Mouse (Mus musculus) macrophage (primary cell): ENCODE results near the gene Relb. TPM values are rescaled to one million over a fixed set of nuclear protein-coding genes. Genes with fewer than 3 reads are reported as not detected.

Experiments
- H3K27ac ChIP-seq: fragments of 350-480 bp; formaldehyde crosslinking; 2 replicates; pipeline ENCODE4 v1.9.0; 2021
- H3K36me3 ChIP-seq: fragments of 350-480 bp; formaldehyde crosslinking; 2 replicates; pipeline ENCODE4 v1.9.0; 2021; ENCODE audit errors: inconsistent target
- H3K4me3 ChIP-seq: fragments of 350-480 bp; formaldehyde crosslinking; 2 replicates; pipeline ENCODE4 v1.9.0; 2021; ENCODE audit errors: inconsistent target
- H3K79me2 ChIP-seq: fragments of 350-480 bp; formaldehyde crosslinking; 2 replicates; pipeline ENCODE4 v1.9.0; 2021; ENCODE audit errors: inconsistent target
- WGBS: methylation state at CpG from one replicate; pipeline ENCODE4 v1.1.7; 2026; ENCODE audit warnings: inconsistent platforms; ENCODE audit not compliant: missing documents; 5-methylcytosine and 5-hydroxymethylcytosine counted together
- polyA plus RNA-seq: library from polyadenylated mRNA; stranded (reverse); fragments of 250-400 nt; gene quantifications from 3 replicates; pipeline ENCODE4 v1.2.4, GENCODE M21; 2018; ENCODE audit warnings: inconsistent platforms
- total RNA-seq, 78 experiments: library from RNA; depleted of rRNA; stranded (reverse); fragments of 250-400 nt; gene quantifications; 1 replicate in 9 of 78; 2 replicates in 24 of 78; 3 replicates in 43 of 78; 4 replicates in 2 of 78; pipeline ENCODE4 v1.2.4; 2018; ENCODE audit warnings: inconsistent platforms in 56 of 78

Gene Relb
- total RNA-seq (2018; cell fraction: chromatin; rRNA removed): 100 to 1,000 TPM in 17 of 26 experiments, 10 to 100 TPM in 9; 37.2 to 506 (median 179) TPM
- total RNA-seq (2018; cell fraction: cytosol; rRNA removed): 100 to 1,000 TPM in 4 of 26 experiments, 10 to 100 TPM in 22; 23.6 to 145 (median 40.1) TPM
- total RNA-seq (2018; cell fraction: nucleus; rRNA removed): 100 to 1,000 TPM in 16 of 26 experiments, 10 to 100 TPM in 10; 20.4 to 292 (median 128) TPM
- 11.3 to 29.9 TPM (median 15.3 TPM) in 3 replicates for polyA plus RNA-seq

DNA sequence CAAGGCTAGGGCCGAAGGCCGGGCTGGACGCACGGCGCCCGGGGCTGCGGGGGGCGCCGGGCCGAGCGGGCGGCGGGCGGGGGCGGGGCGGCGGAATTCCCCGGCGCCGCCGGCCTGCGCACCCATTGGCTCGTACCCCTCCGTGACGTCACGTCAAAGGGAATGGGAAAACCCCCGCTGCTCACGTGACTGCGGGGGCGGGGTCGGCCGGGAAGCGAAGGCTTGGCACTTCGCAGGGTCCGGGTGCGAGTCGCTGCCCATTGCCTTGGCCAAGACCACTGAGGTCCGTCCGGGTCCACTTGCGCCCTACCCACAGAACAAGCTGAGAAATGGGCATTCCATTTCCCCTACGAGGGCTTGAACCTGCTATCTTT lies at the start of gene Relb:
TSS of gene Relb (minus strand) at position 78 of the 374 bp plus-strand sequence.
- Histone ChIP-seq H3K27ac (peak within 1 kb of the TSS; percentile 52), H3K4me3 (peak within 1 kb of the TSS; percentile 42), H3K36me3 (peaks cover 14% of the 10 kb centered on the region), H3K79me2 (peaks cover 4% of the 10 kb centered on the region; the same call in 1 of the 2 replicates)
- 1% methylated on average over 24 of the region's 41 CpGs for WGBS

DNA sequence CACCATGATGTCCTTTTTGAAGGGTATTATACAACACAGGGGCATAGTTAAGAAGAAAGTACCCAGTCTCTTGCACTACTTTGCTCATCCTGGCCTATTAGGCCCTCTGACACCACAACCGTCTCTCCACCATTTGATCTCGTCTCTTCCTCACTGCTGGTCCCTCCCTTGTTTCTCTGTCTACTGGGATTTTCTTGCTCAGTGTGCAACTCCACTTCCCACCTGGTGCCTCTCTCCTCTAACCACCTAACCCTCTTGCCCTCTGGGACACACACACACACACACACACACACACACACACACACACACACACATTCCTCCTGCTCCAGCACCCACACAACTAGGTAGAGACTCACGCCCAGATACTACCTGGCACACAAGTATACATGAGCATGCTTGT lies 49.7 kb upstream of the Relb start:
- Histone ChIP-seq H3K4me3 (no peak overlapping the region), H3K79me2 (no peaks in the 10 kb centered on the region), H3K36me3 (no peaks in the 10 kb centered on the region), H3K27ac (no peak overlapping the region)
- 94% methylated on average over 3 of the region's 3 CpGs for WGBS

DNA sequence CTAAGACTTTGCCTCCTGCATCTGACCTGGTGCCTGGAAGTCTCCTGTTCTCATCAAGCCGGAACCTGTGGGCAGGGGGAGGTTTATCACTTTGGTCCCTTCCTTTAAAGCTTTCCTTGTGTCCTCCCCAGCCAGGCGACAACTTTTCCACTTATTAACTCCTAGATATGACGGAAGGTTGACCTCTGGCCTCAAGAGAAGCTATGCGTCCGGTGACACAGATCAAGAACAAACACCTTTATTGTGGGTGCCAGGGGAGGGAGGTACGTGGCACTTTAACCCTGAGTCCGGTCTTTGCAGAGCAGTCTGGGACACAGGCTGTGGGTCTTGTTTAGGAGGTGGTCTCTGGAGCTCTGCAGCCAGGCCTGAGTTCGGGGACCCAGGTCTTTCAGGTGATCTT lies 48.6 kb upstream of the Relb start, which contains the start of gene Apoc2:
TSS of gene Apoc2 (minus strand) at position 70 of the 400 bp plus-strand sequence.
- Histone ChIP-seq H3K4me3 (no peak within 1 kb of the TSS), H3K27ac (peak within 1 kb of the TSS; percentile 55), H3K79me2 (no peaks in the 10 kb centered on the region), H3K36me3 (no peaks in the 10 kb centered on the region)
- 100% methylated on average over 8 of the region's 8 CpGs for WGBS

DNA sequence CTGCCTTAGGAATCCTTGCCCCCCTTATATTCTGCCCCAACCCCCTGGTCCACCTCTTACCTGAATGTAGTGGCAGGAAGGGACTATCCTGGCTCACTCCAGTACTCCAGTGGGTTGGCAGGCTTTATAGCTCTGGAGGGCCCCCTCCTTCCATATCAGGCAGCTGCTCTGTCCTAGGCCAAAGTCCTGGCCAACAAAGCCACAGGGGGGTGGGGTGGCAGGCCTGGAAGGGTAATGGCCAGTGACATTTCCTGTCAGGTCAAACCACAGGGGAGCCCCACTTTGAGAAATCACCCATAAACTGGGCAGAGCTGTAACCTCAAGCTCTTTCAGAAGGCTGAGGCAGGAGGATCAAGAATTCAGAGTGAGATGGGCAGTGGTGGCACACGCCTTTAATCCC lies 47.4 kb upstream of the Relb start:
- 67% methylated on average over 1 of the region's 1 CpGs for WGBS
- H3K27ac ChIP-seq: peak overlapping the region; percentile 55
- no peak overlapping the region for H3K4me3 ChIP-seq
- no peaks in the 10 kb centered on the region for H3K36me3 ChIP-seq
- H3K79me2 ChIP-seq: no peaks in the 10 kb centered on the region

DNA sequence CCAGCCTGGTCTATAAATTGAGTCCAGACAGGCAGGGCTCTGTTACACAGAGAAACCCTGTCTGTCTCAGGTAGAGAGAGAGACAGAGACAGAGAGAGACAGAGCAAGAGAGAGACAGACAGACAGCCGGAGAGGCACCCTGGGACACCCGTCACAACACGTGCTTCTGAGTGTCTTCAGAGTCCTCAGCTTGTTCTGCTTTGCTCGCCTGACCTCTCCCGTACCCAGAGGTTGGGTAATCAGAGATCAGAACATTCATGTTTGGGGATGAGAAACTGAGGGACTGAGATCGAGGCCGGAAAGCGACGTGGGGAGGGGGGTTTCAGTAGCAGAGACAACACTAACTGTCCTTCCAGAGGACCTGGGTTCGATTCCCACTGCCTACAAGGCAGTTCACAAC lies 46.6 kb upstream of the Relb start:
- no peaks in the 10 kb centered on the region for H3K79me2 ChIP-seq
- no peaks in the 10 kb centered on the region for H3K36me3 ChIP-seq
- no peak overlapping the region for H3K4me3 ChIP-seq
- WGBS: 35% methylated on average over 10 of the region's 10 CpGs
- peak overlapping the region; percentile 55 for H3K27ac ChIP-seq

DNA sequence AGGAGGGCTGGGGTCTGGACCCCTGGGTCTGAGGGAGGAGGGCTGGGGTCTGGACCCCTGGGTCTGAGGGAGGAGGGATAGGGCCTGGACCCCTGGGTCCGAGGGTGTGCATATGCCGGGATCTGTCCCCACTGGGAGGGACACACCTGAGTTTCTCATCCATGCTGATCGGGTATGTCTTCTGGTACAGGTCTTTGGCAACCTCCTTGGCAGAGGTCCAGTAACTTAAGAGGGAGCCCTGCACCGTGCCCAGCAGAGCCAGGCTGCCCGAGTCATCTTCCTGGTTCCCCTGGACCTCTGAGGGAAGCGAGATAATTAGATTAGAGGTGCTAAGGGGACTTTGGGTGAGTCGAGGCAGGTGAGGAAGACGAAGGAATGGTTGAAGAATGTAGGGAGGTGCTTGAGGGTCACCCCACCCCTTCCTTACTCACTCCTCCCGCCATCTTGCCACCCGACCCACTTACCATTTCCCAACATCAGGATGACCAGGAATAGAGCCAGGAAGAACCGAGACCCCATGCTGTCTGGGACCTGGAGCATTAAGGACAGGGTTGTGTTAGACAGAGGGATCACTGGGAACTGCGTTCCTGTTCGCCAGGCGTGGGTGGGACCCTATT lies 44.0 kb upstream of the Relb start:
- no peak overlapping the region for H3K4me3 ChIP-seq
- no peaks in the 10 kb centered on the region for H3K36me3 ChIP-seq
- H3K27ac ChIP-seq: no peak overlapping the region
- 77% methylated on average over 14 of the region's 14 CpGs for WGBS
- H3K79me2 ChIP-seq: no peaks in the 10 kb centered on the region

DNA sequence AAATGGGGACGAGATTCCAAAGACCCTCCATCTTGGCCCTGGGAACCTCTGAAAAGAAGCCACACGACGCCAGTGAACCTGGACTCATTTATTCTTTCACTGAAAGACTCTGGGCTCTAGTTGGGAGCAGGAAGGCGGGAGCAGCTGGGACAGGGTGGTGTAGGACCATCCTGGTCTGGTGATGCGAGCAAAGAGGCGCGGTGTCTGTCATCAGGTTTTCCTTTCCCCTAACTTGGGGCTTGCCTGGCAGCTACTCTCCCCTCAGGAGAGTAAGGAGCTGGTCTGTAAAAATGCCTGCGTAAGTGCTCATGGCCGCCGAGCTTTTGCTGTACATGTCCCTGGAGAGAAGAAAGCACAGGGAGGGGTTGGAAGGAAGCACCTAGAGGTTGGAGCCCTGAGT lies 42.3 kb upstream of the Relb start:
- H3K27ac ChIP-seq: no peak overlapping the region
- no peaks in the 10 kb centered on the region for H3K36me3 ChIP-seq
- 98% methylated on average over 10 of the region's 10 CpGs for WGBS
- H3K4me3 ChIP-seq: no peak overlapping the region
- H3K79me2 ChIP-seq: no peaks in the 10 kb centered on the region

DNA sequence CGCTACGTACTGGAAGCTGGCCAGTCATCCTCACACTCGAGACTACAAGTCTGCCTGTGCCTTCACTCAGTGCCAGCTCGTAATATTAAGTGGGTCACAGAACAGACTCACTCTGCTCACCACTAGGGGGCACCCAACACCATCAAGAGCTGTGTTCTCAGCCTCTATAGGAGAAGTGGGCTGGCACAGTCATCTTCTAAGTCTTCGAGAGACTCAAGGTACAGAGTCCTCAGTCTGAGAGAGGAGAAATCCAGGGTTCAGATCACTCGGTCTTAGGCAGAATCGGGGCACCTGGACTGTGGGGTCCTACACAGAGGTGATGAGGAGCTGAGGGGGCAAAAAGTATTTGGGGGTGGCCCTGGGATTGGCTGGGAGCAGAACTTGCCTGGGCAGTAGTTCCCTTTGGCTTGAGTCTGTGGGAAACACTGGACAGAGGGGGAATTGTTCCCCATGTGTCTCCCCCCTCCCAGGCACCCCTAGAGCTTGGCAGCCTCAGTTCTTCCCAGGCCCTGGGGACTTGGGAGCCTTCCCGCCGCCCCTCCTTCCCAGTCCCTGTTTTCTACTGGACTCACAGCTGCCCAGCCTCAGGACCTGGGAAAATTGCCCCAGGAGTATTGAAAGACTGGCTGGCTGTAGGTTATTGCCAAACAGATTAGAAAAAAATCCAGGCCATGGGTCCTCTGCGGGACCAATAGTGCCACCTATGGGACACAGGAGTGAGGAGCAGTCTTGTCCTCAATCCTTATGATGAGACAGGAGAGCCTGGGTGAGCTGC lies 39.9 kb upstream of the Relb start:
- WGBS: 15% methylated on average over 10 of the region's 10 CpGs
- Histone ChIP-seq H3K79me2 (peaks cover 7% of the 10 kb centered on the region), H3K27ac (peak overlapping the region; percentile 68), H3K36me3 (no peaks in the 10 kb centered on the region), H3K4me3 (no peak overlapping the region)

DNA sequence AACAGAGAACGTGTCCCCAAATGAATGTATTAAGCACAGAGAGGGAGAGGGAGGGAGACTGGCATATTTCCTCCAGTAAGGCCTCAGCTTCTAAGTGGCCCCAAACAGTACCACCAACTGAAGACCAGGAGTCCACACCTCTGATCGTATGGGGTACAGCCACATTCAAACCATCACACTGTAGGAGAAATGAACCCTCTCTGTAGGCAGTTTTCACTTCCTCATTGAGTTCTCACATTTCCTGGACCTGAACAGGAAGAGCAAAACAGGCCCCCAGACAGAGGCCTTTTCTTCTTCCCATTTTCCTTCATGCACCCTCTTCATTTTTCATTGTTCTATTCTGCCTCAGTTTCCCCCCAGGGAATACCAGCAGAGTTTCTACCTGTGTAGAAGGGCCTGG lies 38.2 kb upstream of the Relb start:
- H3K27ac ChIP-seq: peak overlapping the region; percentile 96
- 33% methylated on average over 2 of the region's 2 CpGs for WGBS
- H3K4me3 ChIP-seq: no peak overlapping the region
- H3K36me3 ChIP-seq: no peaks in the 10 kb centered on the region
- H3K79me2 ChIP-seq: peaks cover 24% of the 10 kb centered on the region

DNA sequence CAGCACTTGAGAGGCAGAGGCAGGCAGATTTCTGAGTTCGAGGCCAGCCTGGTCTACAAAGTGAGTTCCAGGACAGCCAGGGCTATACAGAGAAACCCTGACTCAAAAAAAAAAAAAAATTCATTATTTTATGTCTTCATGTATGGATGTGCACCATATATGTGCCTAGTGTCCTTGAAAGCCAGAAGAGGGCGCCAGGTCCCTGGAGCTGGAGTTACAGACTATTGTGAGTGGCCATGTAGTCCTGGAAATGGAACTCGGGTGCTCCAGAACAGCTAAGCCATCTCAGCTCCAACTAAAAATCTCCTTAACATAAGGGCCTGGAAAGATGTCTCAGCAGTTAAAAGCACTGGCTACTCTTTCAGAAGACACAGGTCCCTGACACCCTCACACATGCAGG lies 37.5 kb upstream of the Relb start:
- WGBS: 92% methylated on average over 3 of the region's 3 CpGs
- H3K79me2 ChIP-seq: peaks cover 30% of the 10 kb centered on the region
- H3K36me3 ChIP-seq: no peaks in the 10 kb centered on the region; the same call in 1 of the 2 replicates
- peak overlapping the region; percentile 96 for H3K27ac ChIP-seq
- no peak overlapping the region for H3K4me3 ChIP-seq

DNA sequence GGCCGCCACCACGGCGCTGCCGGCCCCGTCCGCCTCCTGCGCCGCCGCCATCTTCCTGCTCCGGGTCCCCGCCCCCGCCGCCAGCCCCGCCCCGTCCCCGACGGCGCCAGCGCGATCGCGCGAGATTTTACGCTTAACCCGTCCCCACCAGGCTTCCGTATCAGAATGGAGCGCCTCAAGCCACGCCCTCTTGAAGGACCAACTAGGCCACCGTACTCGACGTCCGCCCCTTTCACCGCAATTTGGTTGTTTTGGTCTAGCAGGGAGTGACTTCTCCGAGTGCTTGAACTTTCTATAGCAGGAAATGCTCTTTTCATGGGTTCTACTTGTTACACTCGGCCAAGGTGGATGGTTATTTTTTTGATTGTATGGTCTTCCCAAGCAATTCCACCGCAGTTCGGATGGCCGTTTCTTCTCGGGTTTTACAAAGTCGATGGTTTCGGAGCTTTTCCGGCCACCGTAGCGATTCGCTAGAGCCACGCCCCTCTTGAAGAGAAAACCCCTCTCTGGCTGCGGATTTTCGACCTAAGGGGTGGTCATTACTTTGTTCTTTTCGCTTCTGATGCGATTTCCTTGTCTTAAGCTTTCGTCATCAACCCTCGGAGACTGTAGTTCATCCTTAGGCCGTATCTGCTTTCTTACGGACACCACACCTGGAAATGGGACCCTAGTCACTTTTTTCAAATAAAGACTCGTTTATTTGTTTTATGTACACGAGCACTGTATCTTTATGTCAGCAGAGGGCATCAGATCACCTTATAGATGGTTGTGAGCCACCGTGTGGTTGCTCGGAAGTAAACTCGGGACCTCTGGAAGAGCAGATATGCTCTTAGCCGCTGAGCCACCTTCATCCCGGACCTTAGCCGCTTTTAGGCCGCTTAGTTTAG lies 36.0 kb upstream of the Relb start, which contains the start of gene Clptm1:
TSS of gene Clptm1 (minus strand) at position 79 of the 887 bp plus-strand sequence.
- Histone ChIP-seq H3K79me2 (peaks cover 46% of the 10 kb centered on the region), H3K4me3 (peak within 1 kb of the TSS; percentile 89), H3K36me3 (no peaks in the 10 kb centered on the region; the same call in 1 of the 2 replicates), H3K27ac (peak within 1 kb of the TSS; percentile 96)
- WGBS: under 1% methylated on average over 63 of the region's 63 CpGs

DNA sequence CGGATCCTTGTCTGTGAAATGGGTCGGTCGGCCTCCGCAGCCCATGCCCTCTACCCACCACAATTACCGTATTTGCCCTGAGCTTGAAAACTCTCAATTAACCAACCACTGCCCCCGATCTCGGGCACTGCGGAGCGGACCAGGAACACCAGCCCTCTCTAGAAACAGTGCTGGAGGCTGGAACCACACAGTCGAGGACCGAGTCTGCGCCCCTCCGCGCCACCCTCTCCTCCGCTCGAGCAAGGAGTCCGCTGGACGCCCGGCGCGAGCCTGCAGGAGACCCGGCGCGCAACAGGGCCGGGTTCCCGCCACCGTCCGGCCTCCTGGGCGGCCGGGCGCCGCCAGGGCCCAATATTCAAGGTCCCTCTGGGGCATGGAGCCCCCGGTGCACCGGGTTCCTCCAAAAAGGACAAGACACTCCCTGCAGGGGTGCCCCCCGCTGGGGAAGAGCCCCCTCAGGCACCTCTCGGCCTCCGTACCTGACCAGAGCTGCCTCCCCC lies 35.3 kb upstream of the Relb start:
- peaks cover 6% of the 10 kb centered on the region; the same call in 1 of the 2 replicates for H3K36me3 ChIP-seq
- peak overlapping the region; percentile 89 for H3K4me3 ChIP-seq
- WGBS: under 1% methylated on average over 33 of the region's 37 CpGs
- 0 out of 2 replicates have a peak overlapping the region, but pooled peaks have one; percentile 25 for H3K27ac ChIP-seq
- peaks cover 53% of the 10 kb centered on the region for H3K79me2 ChIP-seq

DNA sequence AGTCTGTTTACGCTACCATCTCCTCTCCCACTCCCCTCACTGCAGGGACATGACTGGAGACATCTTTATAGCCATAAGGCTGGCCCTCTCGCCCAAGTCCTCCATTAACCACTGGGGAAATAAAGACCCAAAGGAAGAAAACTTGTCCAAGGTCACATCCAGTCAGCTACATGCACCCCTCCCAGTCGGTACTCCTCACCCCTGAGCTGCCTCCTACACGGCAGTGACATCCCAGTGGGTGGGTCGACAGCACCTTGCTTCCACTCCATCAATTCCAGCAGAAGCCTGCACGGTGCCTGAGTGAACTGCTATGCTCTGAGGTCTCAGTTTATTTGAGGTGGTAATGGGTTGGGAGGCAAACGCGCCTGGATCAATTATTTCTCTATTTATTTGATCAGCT lies 34.7 kb upstream of the Relb start:
- Histone ChIP-seq H3K79me2 (peaks cover 59% of the 10 kb centered on the region), H3K27ac (no peak overlapping the region), H3K36me3 (peaks cover 10% of the 10 kb centered on the region; the same call in 1 of the 2 replicates), H3K4me3 (peak overlapping the region; percentile 89)
- WGBS: 15% methylated on average over 8 of the region's 8 CpGs

DNA sequence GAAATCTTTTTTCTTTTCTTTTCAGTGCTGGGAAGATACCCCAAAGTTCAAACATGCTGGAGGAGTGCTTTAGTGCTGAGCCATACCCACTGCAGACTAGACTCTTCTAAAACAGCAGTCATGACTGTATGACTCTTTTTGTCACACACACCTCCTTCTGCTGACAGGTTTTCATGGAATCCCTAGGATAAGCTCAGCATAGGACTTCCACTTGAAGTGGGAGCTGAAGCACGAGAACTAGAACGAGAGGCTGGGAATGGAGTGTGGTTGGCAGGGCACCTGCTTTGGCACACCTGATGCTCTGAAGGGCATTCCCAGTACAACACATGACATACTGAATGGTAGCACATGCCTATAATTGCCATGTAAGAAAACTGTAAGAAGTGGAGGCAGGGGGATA lies 23.4 kb upstream of the Relb start:
- peaks cover 70% of the 10 kb centered on the region for H3K36me3 ChIP-seq
- H3K4me3 ChIP-seq: no peak overlapping the region
- no peak overlapping the region for H3K27ac ChIP-seq
- WGBS: 90% methylated on average over 2 of the region's 2 CpGs
- peaks cover 45% of the 10 kb centered on the region for H3K79me2 ChIP-seq
